Mouse (Mus musculus): ENCODE measurements around the gene Ppara. TPM values are rescaled to one million over a fixed set of nuclear protein-coding genes. Genes with fewer than 3 reads are reported as not detected.

The Ppara gene
- polyA plus RNA-seq (2014; fragmentation: Illumina TruSeq; extraction: RNeasy Lipid Tissue Mini Kit (QIAGEN cat#74804); ENCODE audit: insufficient read depth, low read depth, low replicate concordance) = 2.1 TPM

DNA sequence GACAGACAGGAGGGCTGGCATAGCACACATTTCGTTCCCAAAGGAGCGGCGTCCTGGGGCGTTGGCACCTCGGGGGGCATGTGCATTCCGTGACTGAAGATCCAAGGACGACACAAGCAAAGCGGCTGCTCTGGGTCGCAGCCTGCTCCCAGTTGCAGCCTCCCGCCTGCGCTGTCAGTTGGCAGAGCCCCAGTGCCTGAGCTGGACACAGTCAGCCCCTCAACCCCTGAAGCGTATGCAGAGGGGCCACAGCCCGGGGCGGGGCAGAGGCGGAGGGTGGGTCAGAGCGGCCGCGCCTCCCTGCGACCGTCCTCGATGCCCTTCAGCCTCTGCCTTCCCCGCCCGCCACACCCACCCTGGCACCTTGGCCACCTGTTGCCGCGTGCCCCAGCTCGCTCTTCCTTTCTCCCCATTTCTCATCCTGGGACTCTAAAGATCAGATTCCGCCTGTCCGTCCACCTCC lies at the start of gene Ppara:
TSS of gene Ppara (plus strand) at position 413 of the 463 bp plus-strand sequence.

GRCm38 (mm10) chr15:85811535-85812277 lies 76.9 kb downstream of the Ppara start, which contains the start of gene Cdpf1:
Gene Cdpf1, minus strand, starts transcription at chr15:85811697.

GRCm38 (mm10) chr15:85821203-85822010 lies 86.6 kb downstream of the Ppara start, which contains the start of gene Pkdrej:
Gene Pkdrej, minus strand, starts transcription at chr15:85821734.

GRCm38 (mm10) chr15:85831954-85832590 lies 97.3 kb downstream of the Ppara start, which contains the start of gene Ttc38:
Gene Ttc38, plus strand, starts transcription at chr15:85832306.

Other genes with a start within 250 kb of the Ppara start
- not detected for gene 7530416G11Rik, start 231.8 kb upstream of the Ppara start, polyA plus RNA-seq (2014; fragmentation: Illumina TruSeq; extraction: RNeasy Lipid Tissue Mini Kit (QIAGEN cat#74804); ENCODE audit: insufficient read depth, low read depth, low replicate concordance)
- gene Wnt7b, start 152.5 kb upstream of the Ppara start, polyA plus RNA-seq (2014; fragmentation: Illumina TruSeq; extraction: RNeasy Lipid Tissue Mini Kit (QIAGEN cat#74804); ENCODE audit: insufficient read depth, low read depth, low replicate concordance) = 1.8 TPM
- 34.2 TPM for gene Cdpf1, start 76.7 kb downstream of the Ppara start, polyA plus RNA-seq (2014; fragmentation: Illumina TruSeq; extraction: RNeasy Lipid Tissue Mini Kit (QIAGEN cat#74804); ENCODE audit: insufficient read depth, low read depth, low replicate concordance)
- 0.09 TPM for gene Pkdrej, start 86.8 kb downstream of the Ppara start, polyA plus RNA-seq (2014; fragmentation: Illumina TruSeq; extraction: RNeasy Lipid Tissue Mini Kit (QIAGEN cat#74804); ENCODE audit: insufficient read depth, low read depth, low replicate concordance)
- gene Ttc38, start 97.3 kb downstream of the Ppara start, polyA plus RNA-seq (2014; fragmentation: Illumina TruSeq; extraction: RNeasy Lipid Tissue Mini Kit (QIAGEN cat#74804); ENCODE audit: insufficient read depth, low read depth, low replicate concordance) = 11.1 TPM
- 0.53 TPM for gene Gtse1, start 124.8 kb downstream of the Ppara start, polyA plus RNA-seq (2014; fragmentation: Illumina TruSeq; extraction: RNeasy Lipid Tissue Mini Kit (QIAGEN cat#74804); ENCODE audit: insufficient read depth, low read depth, low replicate concordance)
- 11.9 TPM for gene Trmu, start 144.3 kb downstream of the Ppara start, polyA plus RNA-seq (2014; fragmentation: Illumina TruSeq; extraction: RNeasy Lipid Tissue Mini Kit (QIAGEN cat#74804); ENCODE audit: insufficient read depth, low read depth, low replicate concordance)